Mouse (Mus musculus) embryonic facial prominence, embryonic 14.5 days (tissue): ENCODE results near the gene Txnip. TPM values are rescaled to one million over a fixed set of nuclear protein-coding genes. Genes with fewer than 3 reads are reported as not detected.

ENCODE experiments used
- ATAC-seq: fragments of 200-750 bp; cut with Nextera tagmentation; 2 replicates; pipeline ENCODE4 v1.8.0; 2017; ENCODE audit warnings: low read depth, moderate number of reproducible peaks, moderate TSS enrichment
- DNase-seq: peaks from one replicate; pipeline ENCODE4 v3.0.0-alpha.2; 2015; ENCODE audit warnings: low spot score
- H3K27ac ChIP-seq: fragments of 300-500 bp; sonication (generic); replicated peaks from 2 replicates; pipeline ENCODE4 v1.5.1; 2014; ENCODE audit warnings: low read depth, mild to moderate bottlenecking, low read length, moderate library complexity
- H3K27me3 ChIP-seq: fragments of 300-500 bp; sonication (generic); replicated peaks from 2 replicates; pipeline ENCODE4 v1.6.1; 2014; ENCODE audit warnings: low read length; ENCODE audit not compliant: control insufficient read depth, insufficient read depth
- H3K36me3 ChIP-seq: fragments of 300-500 bp; sonication (generic); 2 replicates; pipeline ENCODE4 v1.6.1; 2014; ENCODE audit warnings: low read length, mixed read lengths; ENCODE audit not compliant: control insufficient read depth, insufficient read depth
- H3K4me1 ChIP-seq: fragments of 300-500 bp; sonication (generic); 2 replicates; pipeline ENCODE4 v1.6.1; 2014; ENCODE audit warnings: antibody characterized with exemption, low read length; ENCODE audit not compliant: control insufficient read depth, insufficient read depth
- H3K4me2 ChIP-seq: fragments of 300-500 bp; sonication (generic); 2 replicates; pipeline ENCODE4 v1.6.1; 2014; ENCODE audit warnings: low read depth, mild to moderate bottlenecking, low read length, moderate library complexity, mixed read lengths
- H3K4me3 ChIP-seq: fragments of 300-500 bp; sonication (generic); 2 replicates; pipeline ENCODE4 v1.5.1; 2014; ENCODE audit warnings: low read depth, mild to moderate bottlenecking, low read length
- H3K9ac ChIP-seq: fragments of 300-500 bp; sonication (generic); 2 replicates; pipeline ENCODE4 v1.6.1; 2014; ENCODE audit warnings: low read depth, mild to moderate bottlenecking, low read length, moderate library complexity, mixed read lengths
- H3K9me3 ChIP-seq: fragments of 300-500 bp; sonication (generic); 2 replicates; pipeline ENCODE4 v1.6.1; 2016; ENCODE audit warnings: low read length; ENCODE audit not compliant: control insufficient read depth
- WGBS: fragments of 180-500 bp; shearing (Covaris S2); extraction: QIAGEN DNeasy Blood & Tissue Kit; methylation state at CpG from one replicate; pipeline ENCODE4 v1.1.7; 2014; 5-methylcytosine and 5-hydroxymethylcytosine counted together
- polyA plus RNA-seq: library from polyadenylated mRNA; unstranded; fragments of >200 nt; fragmentation: Nextera tagmentation; extraction: Ambion mirVana; gene quantifications from 2 replicates; pipeline ENCODE4 v1.2.1, GENCODE M21; 2014

The Txnip gene
- polyA plus RNA-seq, 1 experiment from 2014 or later = 160 TPM

DNA sequence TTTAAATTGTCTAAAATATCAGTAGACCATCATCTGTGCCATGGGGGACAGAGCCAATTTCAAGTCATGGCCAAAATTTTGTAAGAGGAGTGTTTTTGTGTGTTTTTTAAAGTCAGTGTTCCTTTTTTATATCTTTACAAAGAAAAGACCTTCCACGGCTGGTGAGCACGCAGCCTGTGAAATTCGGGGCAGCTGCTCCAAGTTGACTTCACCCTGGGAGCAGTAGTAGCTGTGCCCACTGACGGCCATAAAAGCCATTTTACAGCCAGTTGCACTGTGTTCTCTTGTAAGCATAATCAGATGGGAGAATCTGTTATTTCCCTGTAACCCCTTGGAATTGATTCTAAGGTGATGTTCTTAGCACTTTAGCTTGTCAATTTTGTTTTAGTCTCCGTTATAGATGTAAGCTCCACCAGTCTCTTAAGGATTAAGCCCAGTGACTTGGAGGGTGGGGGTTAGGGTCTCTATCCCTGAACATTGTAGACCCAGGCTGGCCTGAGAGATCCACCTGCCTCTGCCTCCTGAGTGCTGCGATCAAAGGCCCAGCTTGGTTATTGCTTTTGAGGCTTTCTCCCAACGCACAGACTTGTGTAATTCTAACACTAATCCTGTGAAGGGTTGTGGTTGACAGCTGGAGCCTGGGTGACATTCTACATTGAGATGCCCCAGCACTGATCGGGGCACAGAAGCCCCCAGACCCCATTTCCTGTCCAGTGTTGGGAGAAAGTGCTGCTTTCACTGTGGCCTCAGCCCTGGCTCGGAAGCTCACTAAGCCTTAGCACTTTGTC, 3.3 kb downstream of the Txnip start:
- WGBS = 83% methylated on average over 9 of the region's 9 CpGs
- no peaks in the 10 kb centered on the region for H3K9me3 ChIP-seq
- peaks cover 28% of the 10 kb centered on the region for H3K4me1 ChIP-seq
- DNase-seq = no peak
- H3K36me3 ChIP-seq = peaks cover 22% of the 10 kb centered on the region
- no peak for ATAC-seq
- H3K27ac ChIP-seq = peak overlapping the region; percentile 44
- peak overlapping the region; percentile 64 for H3K4me3 ChIP-seq
- H3K4me2 ChIP-seq = peak overlapping the region; percentile 84
- H3K27me3 ChIP-seq = no peaks in the 10 kb centered on the region
- peak overlapping the region; percentile 78 for H3K9ac ChIP-seq

DNA sequence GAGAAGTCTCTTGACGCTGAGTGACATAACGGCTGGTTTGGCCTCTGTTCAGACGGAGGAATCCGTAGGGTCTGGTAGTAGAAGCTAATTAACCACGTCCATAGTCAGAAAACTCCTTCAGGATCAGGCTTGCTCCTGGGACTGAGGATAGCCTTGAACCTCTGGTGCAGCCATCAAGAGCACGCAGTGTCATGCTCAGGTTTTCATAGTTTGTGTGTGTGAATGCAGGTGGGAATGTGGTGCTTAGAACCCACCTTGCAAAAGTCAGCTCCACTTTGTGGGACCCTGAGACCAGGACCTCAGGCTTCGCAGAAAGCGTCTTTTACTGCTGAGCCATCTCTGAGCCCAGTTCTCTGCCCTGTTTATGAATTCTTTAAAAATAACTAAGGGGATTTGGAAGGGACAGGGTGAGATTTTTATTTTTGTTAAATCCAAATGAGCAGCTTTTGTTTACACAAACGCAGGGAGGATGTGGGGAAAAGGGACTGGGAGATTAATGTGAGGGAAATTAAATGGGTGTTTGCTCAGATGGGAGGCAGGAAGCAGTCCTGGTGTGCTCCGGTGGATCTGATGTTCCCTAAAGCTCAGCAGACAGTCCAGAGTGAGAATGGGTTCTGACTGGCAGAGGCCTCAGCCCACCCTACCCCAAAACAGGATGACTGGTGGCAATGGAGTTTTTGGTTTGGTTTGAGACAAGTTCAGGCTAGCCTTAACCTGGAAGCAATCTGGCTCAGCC, 4.4 kb downstream of the Txnip start:
- no peak for DNase-seq

GRCm38 (mm10) chr3:96563267-96563666, 5.5 kb downstream of the Txnip start:
- Histone ChIP-seq H3K27me3 (no peaks in the 10 kb centered on the region), H3K9ac (no peak overlapping the region), H3K27ac (no peak overlapping the region), H3K4me3 (no peak overlapping the region), H3K4me1 (peaks cover 28% of the 10 kb centered on the region), H3K9me3 (no peaks in the 10 kb centered on the region), H3K36me3 (peaks cover 22% of the 10 kb centered on the region), H3K4me2 (no peak overlapping the region)
- ATAC-seq (no peak), DNase-seq (no peak)
- 88% methylated on average over 8 of the region's 8 CpGs for whole genome bisulfite sequencing

More for the DNA sequence above, 4.4 kb downstream of the Txnip start:
- Histone ChIP-seq H3K27ac (peak overlapping the region; percentile 58), H3K36me3 (peaks cover 22% of the 10 kb centered on the region), H3K9me3 (no peaks in the 10 kb centered on the region), H3K27me3 (no peaks in the 10 kb centered on the region), H3K9ac (no peak overlapping the region), H3K4me3 (0 out of 2 replicates have a peak overlapping the region, but pooled peaks have one; percentile 5), H3K4me1 (peaks cover 28% of the 10 kb centered on the region), H3K4me2 (0 out of 2 replicates have a peak overlapping the region, but pooled peaks have one; percentile 84)
- no peak for ATAC-seq
- WGBS = 49% methylated on average over 10 of the region's 10 CpGs

- H3K36me3 ChIP-seq = peaks cover 22% of the 10 kb centered on the region
- H3K27ac ChIP-seq = peak overlapping the region; percentile 33; the same call in 1 of the 2 replicates
- 48% methylated on average over 10 of the region's 10 CpGs for WGBS
- H3K4me1 ChIP-seq = peaks cover 28% of the 10 kb centered on the region
- no peaks in the 10 kb centered on the region for H3K9me3 ChIP-seq
- DNase-seq (no peak), ATAC-seq (no peak)
- H3K4me2 ChIP-seq = no peak overlapping the region
- no peak overlapping the region for H3K9ac ChIP-seq
- H3K27me3 ChIP-seq = no peaks in the 10 kb centered on the region
- H3K4me3 ChIP-seq = no peak overlapping the region
Observed at GRCm38 (mm10) chr3:96563911-96564632, 6.3 kb downstream of the Txnip start.

- no peak overlapping the region for H3K4me2 ChIP-seq
- H3K4me1 ChIP-seq = peaks cover 25% of the 10 kb centered on the region
Observed at GRCm38 (mm10) chr3:96564633-96565032, 6.9 kb downstream of the Txnip start.

GRCm38 (mm10) chr3:96565105-96565504, 7.3 kb downstream of the Txnip start:
- Histone ChIP-seq H3K4me2 (no peak overlapping the region), H3K4me1 (peaks cover 20% of the 10 kb centered on the region), H3K9me3 (no peaks in the 10 kb centered on the region), H3K27me3 (no peaks in the 10 kb centered on the region), H3K27ac (no peak overlapping the region; the same call in 1 of the 2 replicates), H3K36me3 (peaks cover 15% of the 10 kb centered on the region), H3K9ac (no peak overlapping the region), H3K4me3 (no peak overlapping the region)
- DNase-seq (no peak), ATAC-seq (no peak)
- 83% methylated on average over 3 of the region's 3 CpGs for WGBS

More at GRCm38 (mm10) chr3:96564633-96565032, 6.9 kb downstream of the Txnip start:
- ATAC-seq (no peak), DNase-seq (no peak)
- Histone ChIP-seq H3K9ac (no peak overlapping the region), H3K27me3 (no peaks in the 10 kb centered on the region), H3K4me3 (no peak overlapping the region), H3K36me3 (peaks cover 20% of the 10 kb centered on the region), H3K9me3 (no peaks in the 10 kb centered on the region), H3K27ac (peak overlapping the region; percentile 33)
- WGBS = 44% methylated on average over 7 of the region's 7 CpGs

GRCm38 (mm10) chr3:96566661-96567450, 9.1 kb downstream of the Txnip start:
- Histone ChIP-seq H3K27ac (no peak overlapping the region), H3K27me3 (no peaks in the 10 kb centered on the region), H3K4me3 (no peak overlapping the region), H3K9me3 (no peaks in the 10 kb centered on the region), H3K36me3 (no peaks in the 10 kb centered on the region), H3K4me2 (no peak overlapping the region), H3K4me1 (peaks cover 6% of the 10 kb centered on the region; the same call in 1 of the 2 replicates), H3K9ac (no peak overlapping the region)
- WGBS = 87% methylated on average over 8 of the region's 8 CpGs
- DNase-seq (no peak), ATAC-seq (no peak)

DNA sequence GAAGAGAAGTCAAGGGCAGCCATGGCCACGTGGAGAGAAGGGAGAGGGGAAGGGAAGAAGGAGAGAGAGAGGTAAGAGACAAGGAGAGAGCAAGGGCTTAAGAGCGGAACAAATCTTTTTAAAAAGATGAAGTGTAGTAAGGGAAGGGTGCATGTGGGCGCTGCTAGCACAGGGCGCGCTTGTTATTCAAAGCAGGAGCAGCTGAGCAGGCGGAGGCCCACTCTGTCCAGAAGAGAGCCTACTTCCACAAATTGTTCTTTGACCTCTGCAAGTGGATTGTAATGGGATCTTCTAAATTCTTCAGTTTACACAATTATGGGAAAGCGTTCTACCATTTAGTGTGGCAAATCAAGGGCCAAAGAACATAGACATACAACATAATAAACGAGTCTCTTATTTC, 10.8 kb downstream of the Txnip start:
- Histone ChIP-seq H3K27ac (no peak overlapping the region), H3K4me2 (no peak overlapping the region), H3K27me3 (no peaks in the 10 kb centered on the region), H3K4me3 (no peak overlapping the region), H3K9ac (no peak overlapping the region), H3K4me1 (peaks cover 6% of the 10 kb centered on the region; the same call in 1 of the 2 replicates), H3K9me3 (no peaks in the 10 kb centered on the region), H3K36me3 (no peaks in the 10 kb centered on the region)
- no peak for DNase-seq
- WGBS = 74% methylated on average over 8 of the region's 8 CpGs
- ATAC-seq = no peak
